Mouse (Mus musculus): ENCODE measurements around the gene Aebp2.
"Not testable (repeated sequence)": the region's sequence is repeated elsewhere in the genome, so short reads cannot be mapped to it uniquely, and the experiment has no call there.

Aebp2 gene

GRCm38 (mm10) chr6:140622391-140623225 is at the start of gene Aebp2:
Gene Aebp2 (plus strand): TSS chr6:140622663.
- DNase-seq: no peak

GRCm38 (mm10) chr6:140574943-140575342 is 47.5 kb upstream of the Aebp2 start:
- DNase-seq: no peak

- no peak for DNase-seq
These were observed 46.3 kb upstream of the Aebp2 start for GRCm38 (mm10) chr6:140576133-140576532.

- no peak for DNase-seq
These were observed 45.3 kb upstream of the Aebp2 start for GRCm38 (mm10) chr6:140576961-140577821.

GRCm38 (mm10) chr6:140577822-140578170 is 44.7 kb upstream of the Aebp2 start:
- no peak for DNase-seq

GRCm38 (mm10) chr6:140578985-140579384 is 43.5 kb upstream of the Aebp2 start:
- DNase-seq: not testable (repeated sequence)

GRCm38 (mm10) chr6:140580170-140580569 is 42.3 kb upstream of the Aebp2 start:
- DNase-seq: no peak

- DNase-seq: no peak
These were observed 35.7 kb upstream of the Aebp2 start for GRCm38 (mm10) chr6:140586714-140587259.

- no peak for DNase-seq
These were observed 31.1 kb upstream of the Aebp2 start for GRCm38 (mm10) chr6:140591331-140591730.

GRCm38 (mm10) chr6:140592713-140593112 is 29.8 kb upstream of the Aebp2 start:
- no peak for DNase-seq

- peak; percentile 34 for DNase-seq
These were observed 28.9 kb upstream of the Aebp2 start for GRCm38 (mm10) chr6:140593420-140594170.

- DNase-seq: not testable (repeated sequence)
These were observed 26.9 kb upstream of the Aebp2 start for GRCm38 (mm10) chr6:140595551-140595950.

GRCm38 (mm10) chr6:140597381-140598329 is 24.8 kb upstream of the Aebp2 start:
- no peak for DNase-seq

GRCm38 (mm10) chr6:140598516-140598915 is 23.9 kb upstream of the Aebp2 start:
- DNase-seq: no peak

- no peak for DNase-seq
These were observed 23.1 kb upstream of the Aebp2 start for GRCm38 (mm10) chr6:140599337-140599736.

- DNase-seq: not testable (repeated sequence)
These were observed 21.8 kb upstream of the Aebp2 start for GRCm38 (mm10) chr6:140600671-140601070.

- no peak for DNase-seq
These were observed 21.3 kb upstream of the Aebp2 start for GRCm38 (mm10) chr6:140601175-140601574.

- DNase-seq: no peak
These were observed 19.1 kb upstream of the Aebp2 start for GRCm38 (mm10) chr6:140603228-140603944.

- DNase-seq: not testable (repeated sequence)
These were observed 17.3 kb upstream of the Aebp2 start for GRCm38 (mm10) chr6:140605173-140605572.

GRCm38 (mm10) chr6:140605732-140606131 is 16.7 kb upstream of the Aebp2 start:
- no peak for DNase-seq

GRCm38 (mm10) chr6:140606534-140606933 is 15.9 kb upstream of the Aebp2 start:
- no peak for DNase-seq
